Mouse (Mus musculus): Measurements from ENCODE around the gene Pax7. TPM values are rescaled to one million over a fixed set of nuclear protein-coding genes. Genes with fewer than 3 reads are reported as not detected.
A peak's percentile ranks its signal among the peaks of the same experiment; 100 is the strongest.

Pax7 gene
- polyA plus RNA-seq, 1 experiment from 2014 or later = 2.6 TPM

- Histone ChIP-seq H3K27ac (replicated peaks) (no peak overlapping the region), H3K36me3 (no peaks in the 10 kb centered on the region), H3K4me1 (peaks cover 7% of the 10 kb centered on the region; the same call in 1 of the 2 replicates), H3K4me2 (replicated peaks) (no peak overlapping the region), H3K4me3 (replicated peaks) (no peak overlapping the region), H3K9ac (no peak overlapping the region), H3K9me3 (replicated peaks) (no peaks in the 10 kb centered on the region), H3K27me3 (peaks cover 22% of the 10 kb centered on the region)
- ATAC-seq (ENCODE audit: insufficient number of reproducible peaks, low FRiP score, low TSS enrichment, low read depth) = peak; percentile 59; the same call in 1 of the 2 replicates
- 18% methylated on average over 9 of the region's 9 CpGs for WGBS
Measured at GRCm38 (mm10) chr4:139771125-139771631, 62.1 kb downstream of the Pax7 start.

GRCm38 (mm10) chr4:139767823-139768222, 65.5 kb downstream of the Pax7 start:
- Histone ChIP-seq H3K9me3 (replicated peaks) (no peaks in the 10 kb centered on the region), H3K27me3 (peaks cover 23% of the 10 kb centered on the region), H3K9ac (no peak overlapping the region), H3K4me2 (replicated peaks) (no peak overlapping the region), H3K27ac (replicated peaks) (no peak overlapping the region), H3K4me3 (replicated peaks) (no peak overlapping the region), H3K36me3 (no peaks in the 10 kb centered on the region), H3K4me1 (peaks cover 7% of the 10 kb centered on the region; the same call in 1 of the 2 replicates)
- 35% methylated on average over 5 of the region's 5 CpGs for WGBS
- no peak for ATAC-seq (ENCODE audit: insufficient number of reproducible peaks, low FRiP score, low TSS enrichment, low read depth)

GRCm38 (mm10) chr4:139767115-139767718, 66.1 kb downstream of the Pax7 start:
- Histone ChIP-seq H3K4me1 (peaks cover 7% of the 10 kb centered on the region; the same call in 1 of the 2 replicates), H3K36me3 (no peaks in the 10 kb centered on the region), H3K4me2 (replicated peaks) (no peak overlapping the region), H3K27me3 (peaks cover 25% of the 10 kb centered on the region), H3K4me3 (replicated peaks) (no peak overlapping the region), H3K9me3 (replicated peaks) (no peaks in the 10 kb centered on the region), H3K27ac (replicated peaks) (no peak overlapping the region), H3K9ac (no peak overlapping the region)
- WGBS = 6% methylated on average over 18 of the region's 18 CpGs
- no peak for ATAC-seq (ENCODE audit: insufficient number of reproducible peaks, low FRiP score, low TSS enrichment, low read depth)

- Histone ChIP-seq H3K4me1 (peaks cover 10% of the 10 kb centered on the region; the same call in 1 of the 2 replicates), H3K4me3 (replicated peaks) (no peak overlapping the region), H3K9me3 (replicated peaks) (no peaks in the 10 kb centered on the region), H3K27ac (replicated peaks) (no peak overlapping the region), H3K27me3 (peaks cover 15% of the 10 kb centered on the region), H3K9ac (no peak overlapping the region), H3K4me2 (replicated peaks) (no peak overlapping the region), H3K36me3 (no peaks in the 10 kb centered on the region)
- 12% methylated on average over 13 of the region's 13 CpGs for WGBS
- ATAC-seq (ENCODE audit: insufficient number of reproducible peaks, low FRiP score, low TSS enrichment, low read depth) = no peak
Measured at GRCm38 (mm10) chr4:139761911-139762310, 71.4 kb downstream of the Pax7 start.

- no peaks in the 10 kb centered on the region for H3K36me3 ChIP-seq
- no peak for ATAC-seq (ENCODE audit: insufficient number of reproducible peaks, low FRiP score, low TSS enrichment, low read depth)
- H3K27ac ChIP-seq (replicated peaks) = no peak overlapping the region
- H3K4me1 ChIP-seq = peaks cover 10% of the 10 kb centered on the region; the same call in 1 of the 2 replicates
- no peak overlapping the region for H3K9ac ChIP-seq
- H3K4me3 ChIP-seq (replicated peaks) = no peak overlapping the region
- 57% methylated on average over 11 of the region's 11 CpGs for WGBS
- no peak overlapping the region for H3K4me2 ChIP-seq (replicated peaks)
- peaks cover 15% of the 10 kb centered on the region for H3K27me3 ChIP-seq
- H3K9me3 ChIP-seq (replicated peaks) = no peaks in the 10 kb centered on the region
Measured at GRCm38 (mm10) chr4:139760736-139761135, 72.6 kb downstream of the Pax7 start.

- H3K4me2 ChIP-seq (replicated peaks) = no peak overlapping the region
- no peak for ATAC-seq (ENCODE audit: insufficient number of reproducible peaks, low FRiP score, low TSS enrichment, low read depth)
- no peaks in the 10 kb centered on the region for H3K36me3 ChIP-seq
- no peak overlapping the region for H3K4me3 ChIP-seq (replicated peaks)
- peaks cover 10% of the 10 kb centered on the region; the same call in 1 of the 2 replicates for H3K4me1 ChIP-seq
- H3K9ac ChIP-seq = no peak overlapping the region
- H3K9me3 ChIP-seq (replicated peaks) = no peaks in the 10 kb centered on the region
- 17% methylated on average over 17 of the region's 17 CpGs for WGBS
- H3K27ac ChIP-seq (replicated peaks) = no peak overlapping the region
- peaks cover 18% of the 10 kb centered on the region for H3K27me3 ChIP-seq
Measured at GRCm38 (mm10) chr4:139758512-139759340, 74.6 kb downstream of the Pax7 start.

- no peak overlapping the region for H3K27ac ChIP-seq (replicated peaks)
- H3K36me3 ChIP-seq = no peaks in the 10 kb centered on the region
- no peak for ATAC-seq (ENCODE audit: insufficient number of reproducible peaks, low FRiP score, low TSS enrichment, low read depth)
- no peaks in the 10 kb centered on the region for H3K9me3 ChIP-seq (replicated peaks)
- H3K9ac ChIP-seq = no peak overlapping the region
- peaks cover 9% of the 10 kb centered on the region; the same call in 1 of the 2 replicates for H3K27me3 ChIP-seq
- peaks cover 10% of the 10 kb centered on the region; the same call in 1 of the 2 replicates for H3K4me1 ChIP-seq
- H3K4me2 ChIP-seq (replicated peaks) = no peak overlapping the region
- WGBS = 13% methylated on average over 13 of the region's 13 CpGs
- H3K4me3 ChIP-seq (replicated peaks) = no peak overlapping the region
Measured at GRCm38 (mm10) chr4:139756931-139757330, 76.4 kb downstream of the Pax7 start.

GRCm38 (mm10) chr4:139754148-139754710, 79.1 kb downstream of the Pax7 start:
- Histone ChIP-seq H3K4me2 (replicated peaks) (no peak overlapping the region), H3K4me1 (peaks cover 10% of the 10 kb centered on the region; the same call in 1 of the 2 replicates), H3K9me3 (replicated peaks) (no peaks in the 10 kb centered on the region), H3K9ac (no peak overlapping the region), H3K36me3 (no peaks in the 10 kb centered on the region), H3K27me3 (peaks cover 9% of the 10 kb centered on the region; the same call in 1 of the 2 replicates), H3K4me3 (replicated peaks) (no peak overlapping the region), H3K27ac (replicated peaks) (no peak overlapping the region)
- 27% methylated on average over 11 of the region's 11 CpGs for WGBS
- ATAC-seq (ENCODE audit: insufficient number of reproducible peaks, low FRiP score, low TSS enrichment, low read depth) = no peak

GRCm38 (mm10) chr4:139750926-139751325, 82.4 kb downstream of the Pax7 start:
- 81% methylated on average over 5 of the region's 5 CpGs for WGBS
- Histone ChIP-seq H3K27me3 (0 out of 2 replicates have a peak, but pooled peaks cover 3% of the 10 kb centered on the region), H3K27ac (replicated peaks) (no peak overlapping the region), H3K9ac (no peak overlapping the region), H3K4me3 (replicated peaks) (no peak overlapping the region), H3K9me3 (replicated peaks) (no peaks in the 10 kb centered on the region), H3K36me3 (no peaks in the 10 kb centered on the region), H3K4me2 (replicated peaks) (no peak overlapping the region), H3K4me1 (peaks cover 4% of the 10 kb centered on the region)
- no peak for ATAC-seq (ENCODE audit: insufficient number of reproducible peaks, low FRiP score, low TSS enrichment, low read depth)

GRCm38 (mm10) chr4:139747190-139747936, 86.0 kb downstream of the Pax7 start:
- no peak overlapping the region for H3K4me3 ChIP-seq (replicated peaks)
- 39% methylated on average over 12 of the region's 12 CpGs for WGBS
- H3K36me3 ChIP-seq = no peaks in the 10 kb centered on the region
- no peak overlapping the region for H3K27ac ChIP-seq (replicated peaks)
- H3K27me3 ChIP-seq = no peaks in the 10 kb centered on the region
- peaks cover 19% of the 10 kb centered on the region for H3K4me1 ChIP-seq
- H3K9me3 ChIP-seq (replicated peaks) = no peaks in the 10 kb centered on the region
- H3K9ac ChIP-seq = no peak overlapping the region
- ATAC-seq (ENCODE audit: insufficient number of reproducible peaks, low FRiP score, low TSS enrichment, low read depth) = no peak
- H3K4me2 ChIP-seq (replicated peaks) = no peak overlapping the region
